Mouse (Mus musculus) intestine, postnatal 0 days (tissue): ENCODE measurements around the gene Zdhhc7. TPM values are rescaled to one million over a fixed set of nuclear protein-coding genes. Genes with fewer than 3 reads are reported as not detected.

Experiments
- ATAC-seq: fragments of 200-750 bp; cut with Nextera tagmentation; 2 replicates; pipeline ENCODE4 v1.8.0; 2017; ENCODE audit warnings: mild to moderate bottlenecking, moderate TSS enrichment, moderate library complexity
- H3K27ac ChIP-seq: fragments of 300-500 bp; sonication (generic); 2 replicates; pipeline ENCODE4 v1.5.1; 2014; ENCODE audit warnings: mild to moderate bottlenecking, low read depth, low read length, moderate library complexity
- H3K27me3 ChIP-seq: fragments of 300-500 bp; sonication (generic); replicated peaks from 2 replicates; pipeline ENCODE4 v1.6.1; 2014; ENCODE audit warnings: low read length, mixed read lengths; ENCODE audit not compliant: control insufficient read depth, insufficient read depth
- H3K36me3 ChIP-seq: fragments of 300-500 bp; sonication (generic); 2 replicates; pipeline ENCODE4 v1.6.1; 2014; ENCODE audit warnings: mild to moderate bottlenecking, moderate library complexity; ENCODE audit not compliant: control insufficient read depth, insufficient read depth
- H3K4me1 ChIP-seq: fragments of 300-500 bp; sonication (generic); replicated peaks from 2 replicates; pipeline ENCODE4 v1.6.1; 2014; ENCODE audit warnings: antibody characterized with exemption, low read length, mixed read lengths; ENCODE audit not compliant: control insufficient read depth, insufficient read depth
- H3K4me2 ChIP-seq: fragments of 300-500 bp; sonication (generic); replicated peaks from 2 replicates; pipeline ENCODE4 v1.6.1; 2014; ENCODE audit warnings: low read depth, mild to moderate bottlenecking, moderate library complexity
- H3K4me3 ChIP-seq: fragments of 300-500 bp; sonication (generic); 2 replicates; pipeline ENCODE4 v1.5.1; 2014; ENCODE audit warnings: low read depth, low read length
- H3K9ac ChIP-seq: fragments of 300-500 bp; sonication (generic); 2 replicates; pipeline ENCODE4 v1.6.1; 2014; ENCODE audit warnings: mild to moderate bottlenecking, low read depth, low read length
- H3K9me3 ChIP-seq: fragments of 300-500 bp; sonication (generic); 2 replicates; pipeline ENCODE4 v1.6.1; 2016; ENCODE audit warnings: mixed run types; ENCODE audit not compliant: control insufficient read depth
- CTCF ChIP-seq: sonication (generic); IDR thresholded peaks from 2 replicates; pipeline ENCODE4 v1.5.1; 2016; ENCODE audit warnings: low read depth, mild to moderate bottlenecking, control low read depth, antibody characterized with exemption, moderate library complexity
- WGBS: fragments of 180-500 bp; shearing (Covaris S2); extraction: QIAGEN DNeasy Blood & Tissue Kit; methylation state at CpG from one replicate; pipeline ENCODE4 v1.1.7; 2014; 5-methylcytosine and 5-hydroxymethylcytosine counted together
- polyA plus RNA-seq: library from polyadenylated mRNA; unstranded; fragments of >200 nt; fragmentation: Nextera tagmentation; extraction: Ambion mirVana; gene quantifications from 2 replicates; pipeline ENCODE4 v1.2.1, GENCODE M21; 2015

Gene Zdhhc7
- polyA plus RNA-seq, 1 experiment from 2014 or later, result 39.4 TPM

GRCm38 (mm10) chr8:120046258-120047020 is 54.8 kb downstream of the Zdhhc7 start:
- H3K4me1 ChIP-seq, result no peaks in the 10 kb centered on the region
- peak; percentile 41; the same call in 1 of the 2 replicates for ATAC-seq
- no peak overlapping the region for H3K9ac ChIP-seq

GRCm38 (mm10) chr8:120045471-120045870 is 55.8 kb downstream of the Zdhhc7 start:
- Histone ChIP-seq H3K27me3 (no peaks in the 10 kb centered on the region), H3K4me2 (no peak overlapping the region), H3K27ac (no peak overlapping the region), H3K9ac (no peak overlapping the region), H3K4me3 (no peak overlapping the region), H3K4me1 (no peaks in the 10 kb centered on the region), H3K9me3 (no peaks in the 10 kb centered on the region), H3K36me3 (no peaks in the 10 kb centered on the region)
- TF ChIP-seq CTCF, result no peak
- no peak for ATAC-seq
- 70% methylated on average over 5 of the region's 5 CpGs for WGBS

More at GRCm38 (mm10) chr8:120046258-120047020, 54.8 kb downstream of the Zdhhc7 start:
- 62% methylated on average over 14 of the region's 14 CpGs for WGBS
- Histone ChIP-seq H3K9me3 (no peaks in the 10 kb centered on the region), H3K27me3 (no peaks in the 10 kb centered on the region), H3K4me3 (no peak overlapping the region), H3K4me2 (no peak overlapping the region), H3K27ac (peak overlapping the region; percentile 60), H3K36me3 (no peaks in the 10 kb centered on the region)
- TF ChIP-seq CTCF, result no peak

DNA sequence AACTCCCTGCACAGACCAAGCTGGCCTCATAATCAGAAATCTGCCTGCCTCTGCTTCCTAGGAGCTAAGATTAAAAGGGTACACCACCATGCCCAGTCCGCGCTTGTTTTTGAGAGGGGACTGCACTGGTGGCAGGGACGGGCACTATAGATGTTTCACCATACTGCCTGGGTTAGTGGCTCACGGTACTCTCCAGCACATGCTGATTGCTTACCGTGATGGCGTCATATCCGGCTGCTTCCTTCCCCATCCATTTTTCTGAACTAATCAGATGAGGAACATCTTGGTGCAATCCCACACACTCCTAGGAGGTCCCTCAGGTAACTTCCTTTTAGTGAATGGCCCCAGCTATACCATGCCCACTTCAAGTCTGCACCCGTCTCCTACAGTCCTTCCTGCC is 56.4 kb downstream of the Zdhhc7 start:
- no peak for ATAC-seq
- no peak overlapping the region for H3K4me2 ChIP-seq
- H3K36me3 ChIP-seq, result no peaks in the 10 kb centered on the region
- H3K4me1 ChIP-seq, result no peaks in the 10 kb centered on the region
- 93% methylated on average over 8 of the region's 8 CpGs for WGBS
- H3K4me3 ChIP-seq, result no peak overlapping the region
- H3K27ac ChIP-seq, result no peak overlapping the region
- no peak overlapping the region for H3K9ac ChIP-seq
- no peaks in the 10 kb centered on the region for H3K9me3 ChIP-seq
- TF ChIP-seq CTCF, result no peak
- no peaks in the 10 kb centered on the region for H3K27me3 ChIP-seq

GRCm38 (mm10) chr8:120042542-120043312 is 58.6 kb downstream of the Zdhhc7 start:
- Histone ChIP-seq H3K27ac (no peak overlapping the region), H3K36me3 (no peaks in the 10 kb centered on the region), H3K9ac (no peak overlapping the region), H3K4me3 (no peak overlapping the region), H3K4me2 (no peak overlapping the region), H3K4me1 (no peaks in the 10 kb centered on the region), H3K27me3 (no peaks in the 10 kb centered on the region), H3K9me3 (no peaks in the 10 kb centered on the region)
- 58% methylated on average over 10 of the region's 10 CpGs for whole genome bisulfite sequencing
- TF ChIP-seq CTCF, result no peak
- ATAC-seq, result no peak

- 61% methylated on average over 1 of the region's 1 CpGs for WGBS
- Histone ChIP-seq H3K27ac (no peak overlapping the region), H3K27me3 (no peaks in the 10 kb centered on the region), H3K9me3 (no peaks in the 10 kb centered on the region), H3K4me2 (no peak overlapping the region), H3K4me1 (peaks cover 4% of the 10 kb centered on the region), H3K4me3 (no peak overlapping the region), H3K36me3 (no peaks in the 10 kb centered on the region), H3K9ac (no peak overlapping the region)
- no peak for ATAC-seq
- no peak for TF ChIP-seq CTCF
Measured at GRCm38 (mm10) chr8:120040861-120041260, 60.4 kb downstream of the Zdhhc7 start.

- Histone ChIP-seq H3K36me3 (no peaks in the 10 kb centered on the region), H3K27ac (no peak overlapping the region), H3K9ac (no peak overlapping the region), H3K4me3 (no peak overlapping the region), H3K9me3 (no peaks in the 10 kb centered on the region), H3K4me2 (no peak overlapping the region), H3K27me3 (no peaks in the 10 kb centered on the region), H3K4me1 (peaks cover 4% of the 10 kb centered on the region)
- no peak for ATAC-seq
- no peak for TF ChIP-seq CTCF
- WGBS, result 80% methylated on average over 11 of the region's 11 CpGs
Measured at GRCm38 (mm10) chr8:120039313-120039919, 61.9 kb downstream of the Zdhhc7 start.
